Mouse (Mus musculus): ENCODE results near the gene Tead1.

GRCm38 (mm10) chr7:112954351-112955102 lies 275.4 kb downstream of the Tead1 start:
- no peak for TF ChIP-seq CTCF (IDR thresholded peaks at IDR 0.05; ENCODE audit: low read depth, low read length)
- TF ChIP-seq POLR2A (IDR thresholded peaks at IDR 0.05; ENCODE audit: insufficient read depth, low read length): no peak
- TF ChIP-seq EP300 (IDR thresholded peaks at IDR 0.05; ENCODE audit: insufficient read depth, low read depth, low read length): no peak
